Mouse (Mus musculus) cerebellum, adult 2 months (tissue): ENCODE measurements around the gene Catip.

ENCODE experiments used
- CTCF ChIP-seq: fragments of 200-500 bp; IDR thresholded peaks from 2 replicates; pipeline ENCODE4 v1.5.1; 2011; ENCODE audit warnings: low read depth, mild to moderate bottlenecking, control low read depth, low read length, moderate library complexity, borderline replicate concordance; ENCODE audit not compliant: insufficient read depth
- POLR2A ChIP-seq: fragments of 200-500 bp; IDR thresholded peaks from 2 replicates; pipeline ENCODE4 v1.6.1; 2011; ENCODE audit warnings: low read length, control low read depth, borderline replicate concordance; ENCODE audit not compliant: insufficient read depth

- TF ChIP-seq CTCF: no peak
- no peak for TF ChIP-seq POLR2A
Measured at GRCm38 (mm10) chr1:74393010-74393409, 31.1 kb downstream of the Catip start.
